ENCODE assay signal across 9 mouse cellular contexts in genomic region chr6:38702810-38703399, GRCm38 (mm10). TPM values are rescaled to one million over a fixed set of nuclear protein-coding genes. Genes with fewer than 3 reads are reported as not detected.
A peak's percentile ranks its signal among the peaks of the same experiment; 100 is the strongest.
DNase-seq lines count a peak whose midpoint lies in the region; ATAC-seq and TF ChIP-seq lines count a peak whose summit lies in the region.
"Had no signal": no experiment of that assay in that cellular context is flagged by ENCODE, and none has a peak within 500 bp of the region (broad histone marks: within the 10 kb centered on the region; RNA-seq: fewer than 3 reads in every experiment).

No protein-coding gene starts in this region.

- no peaks in the 10 kb centered on the region for H3K9me3 ChIP-seq in heart, embryonic 11.5 days (replicated peaks; ENCODE audit: control insufficient read depth, low read length)
- H3K9me3 ChIP-seq in limb, embryonic 13.5 days = no peaks in the 10 kb centered on the region
- no peaks in the 10 kb centered on the region for H3K9me3 ChIP-seq in liver, embryonic 12.5 days (replicated peaks)
- H3K9me3 ChIP-seq: neural tube, embryonic 13.5 days had no signal

- H3K27ac ChIP-seq in heart, embryonic 11.5 days (ENCODE audit: low read depth, low read length) = peak overlapping the region; percentile 91
- H3K27ac ChIP-seq in limb, embryonic 13.5 days = no peak overlapping the region
- no peak overlapping the region for H3K27ac ChIP-seq in liver, embryonic 12.5 days
- H3K27ac ChIP-seq: neural tube, embryonic 13.5 days had no signal

- DNase-seq in gastrocnemius, adult 18-20 months (ENCODE audit: low spot score) = peak; percentile 40
- no peak for DNase-seq in gastrocnemius, postnatal 4 days (ENCODE audit: low spot score in 2 of 2)
- peak; percentile 47 for DNase-seq in lung, postnatal 14 days
- no peak for DNase-seq in lung, adult 2 months
- no peak for DNase-seq in spleen, adult 12 weeks (ENCODE audit: low spot score)

- no peaks in the 10 kb centered on the region for H3K4me1 ChIP-seq in lung, adult 2 months (ENCODE audit: control insufficient read depth, insufficient read depth, low read length)
- H3K4me1 ChIP-seq in heart, embryonic 11.5 days (ENCODE audit: control insufficient read depth, insufficient read depth, low read length) = peaks cover 33% of the 10 kb centered on the region
- H3K4me1 ChIP-seq in limb, embryonic 13.5 days = peaks cover 4% of the 10 kb centered on the region; the same call in 1 of the 2 replicates
- H3K4me1 ChIP-seq in liver, embryonic 12.5 days = 0 out of 2 replicates have a peak, but pooled peaks cover 10% of the 10 kb centered on the region
- H3K4me1 ChIP-seq: neural tube, embryonic 13.5 days had no signal

- H3K9ac ChIP-seq in heart, embryonic 11.5 days (ENCODE audit: low read depth, low read length) = no peak overlapping the region
- H3K9ac ChIP-seq in limb, embryonic 13.5 days = 0 out of 2 replicates have a peak overlapping the region, but pooled peaks have one; percentile 19
- H3K9ac ChIP-seq in liver, embryonic 12.5 days = no peak overlapping the region
- H3K9ac ChIP-seq: neural tube, embryonic 13.5 days had no signal

- H3K4me2 ChIP-seq in heart, embryonic 11.5 days = no peak overlapping the region
- H3K4me2 ChIP-seq in limb, embryonic 13.5 days (replicated peaks) = no peak overlapping the region
- no peak overlapping the region for H3K4me2 ChIP-seq in liver, embryonic 12.5 days
- H3K4me2 ChIP-seq: neural tube, embryonic 13.5 days had no signal

- TF ChIP-seq CTCF in lung, adult 2 months (IDR thresholded peaks at IDR 0.05; ENCODE audit: insufficient read depth, low read length) = no peak

- WGBS in lung, adult 2 months = 22% methylated on average over 6 of the region's 6 CpGs
- 18% methylated on average over 6 of the region's 6 CpGs for WGBS in heart, embryonic 11.5 days (ENCODE audit: insufficient replicate concordance)
- 49% methylated on average over 6 of the region's 6 CpGs for WGBS in limb, embryonic 13.5 days
- WGBS in liver, embryonic 12.5 days (ENCODE audit: insufficient replicate concordance) = 70% methylated on average over 6 of the region's 6 CpGs

- H3K36me3 ChIP-seq in heart, embryonic 11.5 days (ENCODE audit: control insufficient read depth, insufficient read depth, low read length) = peaks cover 14% of the 10 kb centered on the region
- H3K36me3 ChIP-seq in limb, embryonic 13.5 days = peaks cover 87% of the 10 kb centered on the region
- peaks cover 97% of the 10 kb centered on the region for H3K36me3 ChIP-seq in liver, embryonic 12.5 days

- H3K27me3 ChIP-seq in heart, embryonic 11.5 days (ENCODE audit: control insufficient read depth, insufficient read depth, low read length) = no peaks in the 10 kb centered on the region
- no peaks in the 10 kb centered on the region for H3K27me3 ChIP-seq in limb, embryonic 13.5 days
- no peaks in the 10 kb centered on the region for H3K27me3 ChIP-seq in liver, embryonic 12.5 days (replicated peaks)
- H3K27me3 ChIP-seq: neural tube, embryonic 13.5 days had no signal

- ATAC-seq in heart, embryonic 11.5 days (replicated peaks; ENCODE audit: insufficient number of reproducible peaks, low FRiP score, low TSS enrichment) = no peak
- no peak for ATAC-seq in limb, embryonic 13.5 days (ENCODE audit: low FRiP score, low read depth)
- ATAC-seq in liver, embryonic 12.5 days = no peak

- no peak overlapping the region for H3K4me3 ChIP-seq in lung, adult 2 months (replicated peaks; ENCODE audit: extremely low read depth, low read depth, low read length)
- H3K4me3 ChIP-seq in heart, embryonic 11.5 days (ENCODE audit: low read depth, low read length) = no peak overlapping the region
- H3K4me3 ChIP-seq in limb, embryonic 13.5 days = no peak overlapping the region
- no peak overlapping the region for H3K4me3 ChIP-seq in liver, embryonic 12.5 days
- H3K4me3 ChIP-seq: neural tube, embryonic 13.5 days had no signal

- no peak for TF ChIP-seq POLR2A in lung, adult 2 months (IDR thresholded peaks at IDR 0.05; ENCODE audit: borderline replicate concordance, extremely low read depth, low read depth, low read length)

RNA-seq across cellular contexts. Expression of gene Clec2l, which starts 40.0 kb away (rescaled TPM):
- total RNA-seq in gastrocnemius, adult 18-20 months (2021) = not detected
- 1 to 10 TPM; 1.3 to 1.7 TPM for total RNA-seq in gastrocnemius, postnatal 4 days (2021)
- polyA plus RNA-seq in lung, adult 2 months (2012; rRNA removed) = 0.50 and 1.1 TPM in 2 replicates
- 0.80 and 1.1 TPM in 2 replicates for polyA plus RNA-seq in heart, embryonic 11.5 days (2014; fragmentation: Nextera tagmentation; extraction: Ambion mirVana)
- polyA plus RNA-seq in limb, embryonic 13.5 days (2015; fragmentation: Nextera tagmentation; extraction: Ambion mirVana) = 2.8 and 3.4 TPM in 2 replicates
- polyA plus RNA-seq in liver, embryonic 12.5 days (2016; fragmentation: Nextera tagmentation; extraction: Ambion mirVana) = 0.11 and 0.12 TPM in 2 replicates

Comparison
In these comparisons a context has a peak if more than half of its experiments do, and no peak if none do; other contexts are left out.
1. DNase-seq: peak in gastrocnemius, adult 18-20 months (single experiment) and lung, postnatal 14 days (single experiment); none in gastrocnemius, postnatal 4 days (0 of 2), lung, adult 2 months (single experiment) and spleen, adult 12 weeks (single experiment).